Comparison of ENCODE assay signal across 8 mouse cellular contexts in genomic region chr10:81392781-81393185, GRCm38 (mm10). TPM values are rescaled to one million over a fixed set of nuclear protein-coding genes. Genes with fewer than 3 reads are reported as not detected.
DNase-seq lines count a peak whose midpoint lies in the region; ATAC-seq and TF ChIP-seq lines count a peak whose summit lies in the region.

Smim24 (plus strand) TSS chr10:81393051.

- TF ChIP-seq POLR2A in embryonic fibroblast, embryonic 13.5 days (IDR thresholded peaks at IDR 0.05; ENCODE audit: low read depth, low read length): 0 out of 2 replicates have a peak, but pooled peaks have one; percentile 8

- H3K27me3 ChIP-seq in heart, postnatal 0 days (ENCODE audit: control insufficient read depth, insufficient read depth, low read length): no peaks in the 10 kb centered on the region
- no peaks in the 10 kb centered on the region for H3K27me3 ChIP-seq in kidney, embryonic 14.5 days (ENCODE audit: control insufficient read depth, insufficient read depth, low read length)
- no peaks in the 10 kb centered on the region for H3K27me3 ChIP-seq in midbrain, embryonic 16.5 days (ENCODE audit: control insufficient read depth, insufficient read depth, low read depth, low read length)

- no peak for DNase-seq in heart, postnatal 0 days (ENCODE audit: low spot score)
- no peak for DNase-seq in heart, postnatal 14 days
- DNase-seq in embryo, embryonic 10.5 days (ENCODE audit: low spot score): no peak
- no peak for DNase-seq in c-Kit-positive CD71-positive TER-119-positive erythroid progenitor cells, embryonic 14.5 days (ENCODE audit: low spot score)
- no peak for DNase-seq in gastrocnemius, postnatal 4 days (ENCODE audit: low spot score in 2 of 2)

- peak within 1 kb of the TSS; percentile 56 for H3K9ac ChIP-seq in heart, postnatal 0 days (replicated peaks; ENCODE audit: low read depth, low read length)
- H3K9ac ChIP-seq in kidney, embryonic 14.5 days (ENCODE audit: low read depth, low read length): peak within 1 kb of the TSS; percentile 45; the same call in 1 of the 2 replicates
- H3K9ac ChIP-seq in midbrain, embryonic 16.5 days (ENCODE audit: low read depth, low read length): peak within 1 kb of the TSS; percentile 46

- H3K27ac ChIP-seq in heart, postnatal 0 days (ENCODE audit: low read depth): peak within 1 kb of the TSS; percentile 58
- H3K27ac ChIP-seq in embryonic fibroblast, embryonic 13.5 days (ENCODE audit: insufficient read depth, low read length): no peak within 1 kb of the TSS
- peak within 1 kb of the TSS; percentile 63; the same call in 1 of the 2 replicates for H3K27ac ChIP-seq in kidney, embryonic 14.5 days (ENCODE audit: low read depth, low read length)
- no peak within 1 kb of the TSS for H3K27ac ChIP-seq in midbrain, embryonic 16.5 days (ENCODE audit: low read length)

- peaks cover 17% of the 10 kb centered on the region; the same call in 1 of the 2 replicates for H3K4me1 ChIP-seq in heart, postnatal 0 days (ENCODE audit: control insufficient read depth, insufficient read depth)
- H3K4me1 ChIP-seq in embryonic fibroblast, embryonic 13.5 days (ENCODE audit: control insufficient read depth, insufficient read depth, low read length): no peaks in the 10 kb centered on the region
- peaks cover 17% of the 10 kb centered on the region for H3K4me1 ChIP-seq in kidney, embryonic 14.5 days (ENCODE audit: control insufficient read depth, insufficient read depth, low read length)
- peaks cover 4% of the 10 kb centered on the region; the same call in 1 of the 2 replicates for H3K4me1 ChIP-seq in midbrain, embryonic 16.5 days (ENCODE audit: control insufficient read depth, insufficient read depth, low read length)

- intact Hi-C loops in heart, postnatal 14 days (cut with DNase I): no loop called here

- peak within 1 kb of the TSS; percentile 26 for H3K4me3 ChIP-seq in heart, postnatal 0 days (ENCODE audit: low read depth, low read length)
- no peak within 1 kb of the TSS for H3K4me3 ChIP-seq in embryonic fibroblast, embryonic 13.5 days (ENCODE audit: insufficient read depth, low read length)
- H3K4me3 ChIP-seq in kidney, embryonic 14.5 days (ENCODE audit: low read length): peak within 1 kb of the TSS; percentile 26
- no peak within 1 kb of the TSS for H3K4me3 ChIP-seq in midbrain, embryonic 16.5 days (ENCODE audit: low read depth, low read length)

- no peak for TF ChIP-seq EP300 in heart, postnatal 0 days (IDR thresholded peaks at IDR 0.05; ENCODE audit: low read depth)

- WGBS in heart, postnatal 0 days: 65% methylated on average over 14 of the region's 14 CpGs
- WGBS in kidney, embryonic 14.5 days: 61% methylated on average over 14 of the region's 14 CpGs
- WGBS in midbrain, embryonic 16.5 days: 71% methylated on average over 13 of the region's 14 CpGs

- no peaks in the 10 kb centered on the region for H3K9me3 ChIP-seq in heart, postnatal 0 days (replicated peaks; ENCODE audit: control insufficient read depth, low read length)
- no peaks in the 10 kb centered on the region for H3K9me3 ChIP-seq in kidney, embryonic 14.5 days (ENCODE audit: control insufficient read depth, low read length)
- no peaks in the 10 kb centered on the region for H3K9me3 ChIP-seq in midbrain, embryonic 16.5 days (replicated peaks; ENCODE audit: control insufficient read depth, low read length, poor library complexity, severe bottlenecking)

- ATAC-seq in heart, postnatal 0 days (ENCODE audit: insufficient read depth, low read depth): no peak
- ATAC-seq in kidney, embryonic 14.5 days (ENCODE audit: low FRiP score, low TSS enrichment): no peak; the same call in 1 of the 2 replicates
- no peak for ATAC-seq in midbrain, embryonic 16.5 days

- TF ChIP-seq CTCF in heart, postnatal 0 days (IDR thresholded peaks at IDR 0.05; ENCODE audit: low read depth): no peak
- TF ChIP-seq CTCF in embryonic fibroblast, embryonic 13.5 days (IDR thresholded peaks at IDR 0.05; ENCODE audit: borderline replicate concordance, insufficient read depth, low read length): no peak

- peaks cover 25% of the 10 kb centered on the region for H3K36me3 ChIP-seq in heart, postnatal 0 days (replicated peaks; ENCODE audit: control insufficient read depth, insufficient read depth, low read length)
- peaks cover 21% of the 10 kb centered on the region for H3K36me3 ChIP-seq in kidney, embryonic 14.5 days (ENCODE audit: control insufficient read depth, insufficient read depth, low read length)
- peaks cover 7% of the 10 kb centered on the region for H3K36me3 ChIP-seq in midbrain, embryonic 16.5 days (ENCODE audit: control insufficient read depth, insufficient read depth, low read length)

- H3K4me2 ChIP-seq in heart, postnatal 0 days (ENCODE audit: low read depth, low read length): peak within 1 kb of the TSS; percentile 63
- peak within 1 kb of the TSS; percentile 51 for H3K4me2 ChIP-seq in kidney, embryonic 14.5 days (replicated peaks; ENCODE audit: low read depth, low read length)
- H3K4me2 ChIP-seq in midbrain, embryonic 16.5 days (ENCODE audit: low read length): peak within 1 kb of the TSS; percentile 42

RNA-seq across cellular contexts. Expression of gene Smim24, which starts in this region (rescaled TPM):
- total RNA-seq in heart, postnatal 0 days (2014; rRNA removed; ENCODE audit: low replicate concordance): 6.6 and 7.8 TPM in 2 replicates
- polyA plus RNA-seq in heart, postnatal 0 days (2015; fragmentation: Nextera tagmentation; extraction: Ambion mirVana): 3.3 and 3.8 TPM in 2 replicates
- total RNA-seq in heart, postnatal 14 days (2021): 1 to 10 TPM; 1.9 to 2.0 TPM
- 0.58 and 2.2 TPM in 2 replicates for polyA plus RNA-seq in embryonic fibroblast, embryonic 13.5 days (2011; ENCODE audit: insufficient read length, low read depth, missing spikeins)
- 14.9 and 16.4 TPM in 2 replicates for polyA plus RNA-seq in kidney, embryonic 14.5 days (2014; fragmentation: Nextera tagmentation; extraction: Ambion mirVana)
- polyA plus RNA-seq in midbrain, embryonic 16.5 days (2015; fragmentation: Nextera tagmentation; extraction: Ambion mirVana): 1.2 and 1.4 TPM in 2 replicates
- under 1 TPM; 0.91 to 0.98 TPM for total RNA-seq in gastrocnemius, postnatal 4 days (2021)

Comparison
In these comparisons a context has a peak if more than half of its experiments do, and no peak if none do; other contexts are left out.
1. H3K27ac ChIP-seq: peak in heart, postnatal 0 days (single experiment) and kidney, embryonic 14.5 days (single experiment); none in embryonic fibroblast, embryonic 13.5 days (single experiment) and midbrain, embryonic 16.5 days (single experiment).
2. H3K4me3 ChIP-seq: peak in heart, postnatal 0 days (single experiment) and kidney, embryonic 14.5 days (single experiment); none in embryonic fibroblast, embryonic 13.5 days (single experiment) and midbrain, embryonic 16.5 days (single experiment).
3. Peak in every context shown above with its lines, with median percentiles within 50 percentile points of each other: H3K4me2 ChIP-seq and H3K9ac ChIP-seq.